18 mouse cellular contexts compared by ENCODE assay signal in the genomic region with DNA sequence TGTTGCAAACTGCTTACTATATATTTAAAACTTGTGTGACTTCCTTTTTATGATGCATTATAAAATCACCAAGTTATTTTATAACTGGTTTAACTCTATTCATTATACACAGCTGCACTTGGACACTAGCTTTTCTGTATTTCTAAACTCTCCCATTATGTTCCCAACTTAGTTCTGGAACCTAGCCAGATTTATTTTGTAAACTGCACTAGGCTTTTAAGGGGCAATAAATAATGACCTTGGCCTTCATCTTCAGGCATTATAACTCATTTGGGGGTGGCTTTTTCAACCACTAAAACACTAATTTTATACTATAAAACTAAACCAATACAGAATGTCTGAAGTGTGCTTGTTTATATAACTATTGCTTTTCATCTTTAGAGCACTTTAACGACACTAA. TPM values are rescaled to one million over a fixed set of nuclear protein-coding genes. Genes with fewer than 3 reads are reported as not detected.
DNase-seq lines count a peak whose midpoint lies in the region; ATAC-seq and TF ChIP-seq lines count a peak whose summit lies in the region.
"Had no signal": no experiment of that assay in that cellular context is flagged by ENCODE, and none has a peak within 500 bp of the region (broad histone marks: within the 10 kb centered on the region; RNA-seq: fewer than 3 reads in every experiment).

No protein-coding gene starts in this region.

- 38% methylated on average over 1 of the region's 1 CpGs for WGBS in forebrain, embryonic 13.5 days
- 17% methylated on average over 1 of the region's 1 CpGs for WGBS in forebrain, embryonic 16.5 days
- 37% methylated on average over 1 of the region's 1 CpGs for WGBS in kidney, postnatal 0 days

- peak; percentile 79 for DNase-seq in kidney, postnatal 0 days (ENCODE audit: low spot score)
- DNase-seq in kidney, adult 8-10 months = no peak
- peak; percentile 44 for DNase-seq in retina, postnatal 1 day
- no peak for DNase-seq in retina, embryonic 14.5 days (ENCODE audit: low spot score)
- DNase-seq in spleen, adult 18-20 months = no peak
- DNase-seq: adrenal gland, postnatal 10 days; cerebellum, adult 11-12 months; cerebellum, adult 9-10 months; cerebellum, postnatal 25 days; gastrocnemius, adult 2 months; gastrocnemius, postnatal 25 days; heart, postnatal 36 days had no signal

- H3K4me2 ChIP-seq in forebrain, embryonic 13.5 days = peak overlapping the region; percentile 32; the same call in 1 of the 2 replicates
- no peak overlapping the region for H3K4me2 ChIP-seq in forebrain, embryonic 16.5 days (ENCODE audit: low read length)
- no peak overlapping the region for H3K4me2 ChIP-seq in kidney, postnatal 0 days (ENCODE audit: low read length)
- H3K4me2 ChIP-seq: embryonic facial prominence, embryonic 12.5 days; forebrain, embryonic 15.5 days; heart, embryonic 12.5 days; hindbrain, embryonic 15.5 days had no signal

- H3K9ac ChIP-seq in forebrain, embryonic 13.5 days = no peak overlapping the region
- no peak overlapping the region for H3K9ac ChIP-seq in forebrain, embryonic 16.5 days (replicated peaks; ENCODE audit: low read depth, low read length)
- H3K9ac ChIP-seq in kidney, postnatal 0 days (ENCODE audit: low read depth, low read length) = no peak overlapping the region
- H3K9ac ChIP-seq: embryonic facial prominence, embryonic 12.5 days; forebrain, embryonic 15.5 days; heart, embryonic 12.5 days; hindbrain, embryonic 15.5 days had no signal

- peaks cover 4% of the 10 kb centered on the region; the same call in 1 of the 2 replicates for H3K9me3 ChIP-seq in forebrain, embryonic 13.5 days (replicated peaks)
- peaks cover 4% of the 10 kb centered on the region; the same call in 1 of the 2 replicates for H3K9me3 ChIP-seq in forebrain, embryonic 16.5 days (ENCODE audit: control insufficient read depth, low read length)
- no peaks in the 10 kb centered on the region for H3K9me3 ChIP-seq in kidney, postnatal 0 days (replicated peaks; ENCODE audit: low read length)
- H3K9me3 ChIP-seq: embryonic facial prominence, embryonic 12.5 days; forebrain, embryonic 15.5 days; heart, embryonic 12.5 days; hindbrain, embryonic 15.5 days had no signal

- TF ChIP-seq CTCF in kidney, postnatal 0 days (IDR thresholded peaks at IDR 0.05; ENCODE audit: low read depth) = no peak

- H3K4me3 ChIP-seq in forebrain, embryonic 13.5 days = no peak overlapping the region
- no peak overlapping the region for H3K4me3 ChIP-seq in forebrain, embryonic 16.5 days (replicated peaks; ENCODE audit: low read length)
- no peak overlapping the region for H3K4me3 ChIP-seq in kidney, postnatal 0 days (replicated peaks; ENCODE audit: low read depth, low read length)
- H3K4me3 ChIP-seq: embryonic facial prominence, embryonic 12.5 days; forebrain, embryonic 15.5 days; gastrocnemius, adult 2 months; heart, embryonic 12.5 days; hindbrain, embryonic 15.5 days had no signal

- H3K4me1 ChIP-seq in forebrain, embryonic 13.5 days = peaks cover 9% of the 10 kb centered on the region
- H3K4me1 ChIP-seq in forebrain, embryonic 16.5 days (replicated peaks; ENCODE audit: control insufficient read depth, insufficient read depth, low read length) = peaks cover 5% of the 10 kb centered on the region; the same call in 1 of the 2 replicates
- H3K4me1 ChIP-seq in kidney, postnatal 0 days (replicated peaks; ENCODE audit: insufficient read depth, low read length) = no peaks in the 10 kb centered on the region
- H3K4me1 ChIP-seq: embryonic facial prominence, embryonic 12.5 days; heart, embryonic 12.5 days; hindbrain, embryonic 15.5 days had no signal

- H3K36me3 ChIP-seq in forebrain, embryonic 13.5 days (ENCODE audit: poor library complexity, severe bottlenecking) = no peaks in the 10 kb centered on the region
- no peaks in the 10 kb centered on the region for H3K36me3 ChIP-seq in forebrain, embryonic 16.5 days (ENCODE audit: control insufficient read depth, insufficient read depth)
- H3K36me3 ChIP-seq in kidney, postnatal 0 days (ENCODE audit: insufficient read depth, low read length) = no peaks in the 10 kb centered on the region
- H3K36me3 ChIP-seq: embryonic facial prominence, embryonic 12.5 days; forebrain, embryonic 15.5 days; heart, embryonic 12.5 days; hindbrain, embryonic 15.5 days had no signal

- no peak for ATAC-seq in forebrain, embryonic 13.5 days
- no peak for ATAC-seq in forebrain, embryonic 16.5 days
- no peak for ATAC-seq in kidney, postnatal 0 days (replicated peaks; ENCODE audit: low FRiP score, low read depth)

- H3K27me3 ChIP-seq in forebrain, embryonic 13.5 days = no peaks in the 10 kb centered on the region
- no peaks in the 10 kb centered on the region for H3K27me3 ChIP-seq in forebrain, embryonic 16.5 days (replicated peaks; ENCODE audit: control insufficient read depth, insufficient read depth, low read length)
- no peaks in the 10 kb centered on the region for H3K27me3 ChIP-seq in kidney, postnatal 0 days (ENCODE audit: insufficient read depth, low read length)
- H3K27me3 ChIP-seq: embryonic facial prominence, embryonic 12.5 days; forebrain, embryonic 15.5 days; heart, embryonic 12.5 days; hindbrain, embryonic 15.5 days had no signal

- H3K27ac ChIP-seq in forebrain, embryonic 13.5 days = 0 out of 2 replicates have a peak overlapping the region, but pooled peaks have one; percentile 35
- no peak overlapping the region for H3K27ac ChIP-seq in forebrain, embryonic 16.5 days (ENCODE audit: low read length)
- no peak overlapping the region for H3K27ac ChIP-seq in kidney, postnatal 0 days
- H3K27ac ChIP-seq: embryonic facial prominence, embryonic 12.5 days; forebrain, embryonic 15.5 days; gastrocnemius, adult 2 months; hindbrain, embryonic 15.5 days had no signal

RNA-seq across cellular contexts. Expression of gene Tll1, which starts 8.8 kb away (rescaled TPM):
- 1.2 and 1.6 TPM in 2 replicates for polyA plus RNA-seq in forebrain, embryonic 13.5 days (2015; fragmentation: Nextera tagmentation; extraction: Ambion mirVana)
- 1.6 and 1.7 TPM in 2 replicates for polyA plus RNA-seq in forebrain, embryonic 16.5 days (2015; fragmentation: Nextera tagmentation; extraction: Ambion mirVana)
- 0.28 and 0.54 TPM in 2 replicates for polyA plus RNA-seq in kidney, postnatal 0 days (2015; fragmentation: Nextera tagmentation; extraction: Ambion mirVana)

Comparison
In these comparisons a context has a peak if more than half of its experiments do, and no peak if none do; other contexts are left out.
1. DNase-seq: peak in kidney, postnatal 0 days (single experiment) and retina, postnatal 1 day (single experiment); none in kidney, adult 8-10 months (0 of 2), retina, embryonic 14.5 days (single experiment) and spleen, adult 18-20 months (0 of 2).